Mouse (Mus musculus): ENCODE measurements around the gene Ttc39d. TPM values are rescaled to one million over a fixed set of nuclear protein-coding genes. Genes with fewer than 3 reads are reported as not detected.

Ttc39d gene
- polyA plus RNA-seq, 1 experiment from 2014 or later: not detected

GRCm38 (mm10) chr17:80237475-80237874 lies 30.2 kb downstream of the Ttc39d start:
- no peak overlapping the region for H3K27ac ChIP-seq (ENCODE audit: low read length)
- no peaks in the 10 kb centered on the region for H3K9me3 ChIP-seq (ENCODE audit: control insufficient read depth, low read length)
- no peak overlapping the region for H3K4me3 ChIP-seq (ENCODE audit: low read length)
- no peak overlapping the region for H3K4me2 ChIP-seq (ENCODE audit: low read depth, low read length)
- no peak for ATAC-seq
- 90% methylated on average over 5 of the region's 5 CpGs for WGBS
- no peak overlapping the region for H3K9ac ChIP-seq (ENCODE audit: low read depth, low read length)
- peaks cover 19% of the 10 kb centered on the region for H3K36me3 ChIP-seq (ENCODE audit: control insufficient read depth, insufficient read depth, low read length)
- H3K27me3 ChIP-seq (replicated peaks; ENCODE audit: control insufficient read depth, insufficient read depth, low read length): no peaks in the 10 kb centered on the region
- no peaks in the 10 kb centered on the region for H3K4me1 ChIP-seq (ENCODE audit: control insufficient read depth, insufficient read depth, low read length)

GRCm38 (mm10) chr17:80241594-80241993 lies 34.3 kb downstream of the Ttc39d start:
- Histone ChIP-seq H3K4me3 (ENCODE audit: low read length) (no peak overlapping the region), H3K4me2 (ENCODE audit: low read depth, low read length) (no peak overlapping the region), H3K9ac (ENCODE audit: low read depth, low read length) (no peak overlapping the region), H3K27me3 (replicated peaks; ENCODE audit: control insufficient read depth, insufficient read depth, low read length) (no peaks in the 10 kb centered on the region), H3K9me3 (ENCODE audit: control insufficient read depth, low read length) (no peaks in the 10 kb centered on the region), H3K27ac (ENCODE audit: low read length) (no peak overlapping the region), H3K4me1 (ENCODE audit: control insufficient read depth, insufficient read depth, low read length) (no peaks in the 10 kb centered on the region), H3K36me3 (ENCODE audit: control insufficient read depth, insufficient read depth, low read length) (peaks cover 30% of the 10 kb centered on the region)
- no peak for ATAC-seq
- 82% methylated on average over 9 of the region's 9 CpGs for WGBS

GRCm38 (mm10) chr17:80243116-80243515 lies 35.9 kb downstream of the Ttc39d start:
- Histone ChIP-seq H3K27me3 (replicated peaks; ENCODE audit: control insufficient read depth, insufficient read depth, low read length) (no peaks in the 10 kb centered on the region), H3K4me2 (ENCODE audit: low read depth, low read length) (no peak overlapping the region), H3K4me1 (ENCODE audit: control insufficient read depth, insufficient read depth, low read length) (no peaks in the 10 kb centered on the region), H3K27ac (ENCODE audit: low read length) (no peak overlapping the region), H3K4me3 (ENCODE audit: low read length) (no peak overlapping the region), H3K9ac (ENCODE audit: low read depth, low read length) (no peak overlapping the region), H3K36me3 (ENCODE audit: control insufficient read depth, insufficient read depth, low read length) (peaks cover 27% of the 10 kb centered on the region), H3K9me3 (ENCODE audit: control insufficient read depth, low read length) (no peaks in the 10 kb centered on the region)
- ATAC-seq: peak; percentile 42; the same call in 1 of the 2 replicates
- 43% methylated on average over 13 of the region's 13 CpGs for WGBS

GRCm38 (mm10) chr17:80252757-80253525 lies 45.7 kb downstream of the Ttc39d start:
- Histone ChIP-seq H3K4me1 (ENCODE audit: control insufficient read depth, insufficient read depth, low read length) (peaks cover 10% of the 10 kb centered on the region; the same call in 1 of the 2 replicates), H3K9me3 (ENCODE audit: control insufficient read depth, low read length) (peaks cover 3% of the 10 kb centered on the region; the same call in 1 of the 2 replicates), H3K4me2 (ENCODE audit: low read depth, low read length) (no peak overlapping the region), H3K36me3 (ENCODE audit: control insufficient read depth, insufficient read depth, low read length) (peaks cover 25% of the 10 kb centered on the region), H3K27me3 (replicated peaks; ENCODE audit: control insufficient read depth, insufficient read depth, low read length) (no peaks in the 10 kb centered on the region), H3K9ac (ENCODE audit: low read depth, low read length) (no peak overlapping the region), H3K27ac (ENCODE audit: low read length) (no peak overlapping the region), H3K4me3 (ENCODE audit: low read length) (no peak overlapping the region)
- 78% methylated on average over 13 of the region's 13 CpGs for WGBS
- no peak for ATAC-seq

- Histone ChIP-seq H3K36me3 (ENCODE audit: control insufficient read depth, insufficient read depth, low read length) (peaks cover 25% of the 10 kb centered on the region), H3K9ac (ENCODE audit: low read depth, low read length) (no peak overlapping the region), H3K27me3 (replicated peaks; ENCODE audit: control insufficient read depth, insufficient read depth, low read length) (no peaks in the 10 kb centered on the region), H3K9me3 (ENCODE audit: control insufficient read depth, low read length) (peaks cover 3% of the 10 kb centered on the region; the same call in 1 of the 2 replicates), H3K4me3 (ENCODE audit: low read length) (no peak overlapping the region), H3K27ac (ENCODE audit: low read length) (0 out of 2 replicates have a peak overlapping the region, but pooled peaks have one; percentile 43), H3K4me2 (ENCODE audit: low read depth, low read length) (no peak overlapping the region), H3K4me1 (ENCODE audit: control insufficient read depth, insufficient read depth, low read length) (peaks cover 10% of the 10 kb centered on the region; the same call in 1 of the 2 replicates)
- ATAC-seq: no peak
- 96% methylated on average over 5 of the region's 5 CpGs for WGBS
Measured at GRCm38 (mm10) chr17:80254421-80254820, 47.2 kb downstream of the Ttc39d start.

GRCm38 (mm10) chr17:80255208-80255607 lies 47.9 kb downstream of the Ttc39d start:
- Histone ChIP-seq H3K9me3 (ENCODE audit: control insufficient read depth, low read length) (peaks cover 3% of the 10 kb centered on the region; the same call in 1 of the 2 replicates), H3K27ac (ENCODE audit: low read length) (peak overlapping the region; percentile 53; the same call in 1 of the 2 replicates), H3K4me1 (ENCODE audit: control insufficient read depth, insufficient read depth, low read length) (peaks cover 10% of the 10 kb centered on the region; the same call in 1 of the 2 replicates), H3K4me2 (ENCODE audit: low read depth, low read length) (no peak overlapping the region), H3K4me3 (ENCODE audit: low read length) (no peak overlapping the region), H3K36me3 (ENCODE audit: control insufficient read depth, insufficient read depth, low read length) (peaks cover 19% of the 10 kb centered on the region), H3K9ac (ENCODE audit: low read depth, low read length) (no peak overlapping the region), H3K27me3 (replicated peaks; ENCODE audit: control insufficient read depth, insufficient read depth, low read length) (no peaks in the 10 kb centered on the region)
- ATAC-seq: peak; percentile 93
- WGBS: 23% methylated on average over 13 of the region's 13 CpGs

- 0 out of 2 replicates have a peak, but pooled peaks cover 2% of the 10 kb centered on the region for H3K9me3 ChIP-seq (ENCODE audit: control insufficient read depth, low read length)
- no peak for ATAC-seq
- 88% methylated on average over 4 of the region's 4 CpGs for WGBS
- H3K36me3 ChIP-seq (ENCODE audit: control insufficient read depth, insufficient read depth, low read length): peaks cover 13% of the 10 kb centered on the region; the same call in 1 of the 2 replicates
- no peak overlapping the region for H3K27ac ChIP-seq (ENCODE audit: low read length)
- H3K4me3 ChIP-seq (ENCODE audit: low read length): no peak overlapping the region
- no peaks in the 10 kb centered on the region for H3K27me3 ChIP-seq (replicated peaks; ENCODE audit: control insufficient read depth, insufficient read depth, low read length)
- H3K4me2 ChIP-seq (ENCODE audit: low read depth, low read length): no peak overlapping the region
- H3K4me1 ChIP-seq (ENCODE audit: control insufficient read depth, insufficient read depth, low read length): no peaks in the 10 kb centered on the region
- H3K9ac ChIP-seq (ENCODE audit: low read depth, low read length): no peak overlapping the region
Measured at GRCm38 (mm10) chr17:80267065-80267464, 59.8 kb downstream of the Ttc39d start.

Other genes starting within 250 kb of the Ttc39d start
- 34.8 and 37.3 TPM in 2 replicates for gene Hnrnpll, start 145.1 kb upstream of the Ttc39d start, polyA plus RNA-seq (2015; fragmentation: Nextera tagmentation; extraction: Ambion mirVana)
- 101 and 113 TPM in 2 replicates for gene Galm, start 80.0 kb upstream of the Ttc39d start, polyA plus RNA-seq (2015; fragmentation: Nextera tagmentation; extraction: Ambion mirVana)
- gene Srsf7, start 153 bp upstream of the Ttc39d start, polyA plus RNA-seq (2015; fragmentation: Nextera tagmentation; extraction: Ambion mirVana): 415 and 476 TPM in 2 replicates
- gene Gemin6, start 17.0 kb downstream of the Ttc39d start, polyA plus RNA-seq (2015; fragmentation: Nextera tagmentation; extraction: Ambion mirVana): 38.5 and 44.4 TPM in 2 replicates
- gene Morn2, start 82.7 kb downstream of the Ttc39d start, polyA plus RNA-seq (2015; fragmentation: Nextera tagmentation; extraction: Ambion mirVana): 21.1 and 21.8 TPM in 2 replicates
- gene Dhx57, start 83.0 kb downstream of the Ttc39d start, polyA plus RNA-seq (2015; fragmentation: Nextera tagmentation; extraction: Ambion mirVana): 10.0 and 10.3 TPM in 2 replicates
- 0.33 and 0.94 TPM in 2 replicates for gene Arhgef33, start 99.9 kb downstream of the Ttc39d start, polyA plus RNA-seq (2015; fragmentation: Nextera tagmentation; extraction: Ambion mirVana)
- 1.3 TPM in 1 of 2 replicates, not detected in the other for gene Gm10190, start 166.1 kb downstream of the Ttc39d start, polyA plus RNA-seq (2015; fragmentation: Nextera tagmentation; extraction: Ambion mirVana)

Measured in intestine, embryonic 16.5 days (tissue).